Mouse (Mus musculus): Measurements from ENCODE around the gene Luzp2. TPM values are rescaled to one million over a fixed set of nuclear protein-coding genes. Genes with fewer than 3 reads are reported as not detected.
"Not testable (repeated sequence)": the region's sequence is repeated elsewhere in the genome, so short reads cannot be mapped to it uniquely, and the experiment has no call there.

The Luzp2 gene
- polyA plus RNA-seq, 1 experiment, result not detected

DNA sequence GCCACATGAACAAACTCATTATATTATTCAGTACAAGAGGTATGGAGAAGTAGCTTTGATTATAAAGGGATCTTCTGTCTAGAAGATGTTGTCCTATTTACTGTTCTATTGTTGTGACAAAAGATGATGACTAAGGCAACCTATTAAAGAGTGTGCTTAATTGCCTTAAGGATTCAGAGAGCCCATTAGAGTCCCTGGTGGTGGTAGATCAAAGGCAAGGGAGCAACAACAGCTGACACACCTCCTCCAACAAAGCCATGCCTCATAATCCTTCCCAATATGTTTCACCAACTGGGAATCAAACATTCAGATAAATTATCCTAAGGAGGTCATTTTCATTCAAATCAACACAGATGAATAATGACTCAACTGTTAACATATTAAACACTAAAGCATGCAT is 142.1 kb downstream of the Luzp2 start:
- no peaks in the 10 kb centered on the region for H3K4me1 ChIP-seq (ENCODE audit: control insufficient read depth, insufficient read depth, low read length)
- no peak overlapping the region for H3K27ac ChIP-seq (ENCODE audit: insufficient read depth, low read depth, low read length)
- TF ChIP-seq POLR2A (IDR thresholded peaks at IDR 0.05; ENCODE audit: borderline replicate concordance, low read depth, low read length) (no peak), CTCF (IDR thresholded peaks at IDR 0.05; ENCODE audit: low read depth, low read length) (no peak)
- H3K4me3 ChIP-seq (ENCODE audit: insufficient read depth, low read length), result no peak overlapping the region

DNA sequence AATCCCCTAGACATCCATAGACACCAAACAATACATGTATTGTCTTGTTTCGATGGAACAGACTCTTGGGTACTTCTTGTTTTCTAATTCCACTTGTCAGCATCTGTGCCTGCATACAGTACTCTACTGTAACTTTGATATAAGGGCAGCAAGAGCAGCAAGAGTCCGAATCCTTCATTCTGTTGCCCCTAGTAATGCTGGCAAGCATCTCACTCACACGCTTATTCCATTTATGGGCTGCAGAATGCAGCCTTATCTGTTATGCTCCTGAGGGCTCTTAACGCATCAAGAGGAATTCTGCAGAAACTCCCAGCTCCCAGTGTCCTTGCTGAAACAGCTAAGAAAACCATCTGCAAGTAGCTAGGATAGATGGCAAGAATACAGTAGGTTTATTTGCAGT is 145.3 kb downstream of the Luzp2 start:
- Histone ChIP-seq H3K4me1 (ENCODE audit: control insufficient read depth, insufficient read depth, low read length) (no peaks in the 10 kb centered on the region), H3K4me3 (ENCODE audit: insufficient read depth, low read length) (no peak overlapping the region), H3K27ac (ENCODE audit: insufficient read depth, low read depth, low read length) (no peak overlapping the region)
- TF ChIP-seq POLR2A (IDR thresholded peaks at IDR 0.05; ENCODE audit: borderline replicate concordance, low read depth, low read length), result no peak
- no peak for TF ChIP-seq CTCF (IDR thresholded peaks at IDR 0.05; ENCODE audit: low read depth, low read length)

DNA sequence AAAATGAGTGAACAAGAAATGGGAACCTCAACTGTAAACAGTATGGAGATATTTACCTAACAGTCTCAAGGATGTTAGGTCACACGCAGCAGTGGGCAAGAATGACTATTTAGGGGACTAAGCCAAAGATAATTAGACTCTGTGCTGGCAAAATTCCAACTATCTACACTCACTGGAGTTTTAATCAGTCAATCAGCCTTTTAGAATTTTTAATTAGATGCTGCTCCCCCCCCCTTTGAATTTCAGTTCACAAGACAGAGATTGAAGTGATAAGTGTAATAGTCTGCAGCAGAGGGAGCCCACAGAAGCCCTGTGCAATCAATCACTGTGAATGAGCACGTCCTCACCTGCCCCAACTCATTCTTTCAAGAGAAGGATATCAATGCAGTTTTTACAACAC is 165.1 kb downstream of the Luzp2 start:
- Histone ChIP-seq H3K27ac (ENCODE audit: insufficient read depth, low read depth, low read length) (no peak overlapping the region), H3K4me3 (ENCODE audit: insufficient read depth, low read length) (no peak overlapping the region), H3K4me1 (ENCODE audit: control insufficient read depth, insufficient read depth, low read length) (no peaks in the 10 kb centered on the region)
- no peak for TF ChIP-seq CTCF (IDR thresholded peaks at IDR 0.05; ENCODE audit: low read depth, low read length)
- no peak for TF ChIP-seq POLR2A (IDR thresholded peaks at IDR 0.05; ENCODE audit: borderline replicate concordance, low read depth, low read length)

DNA sequence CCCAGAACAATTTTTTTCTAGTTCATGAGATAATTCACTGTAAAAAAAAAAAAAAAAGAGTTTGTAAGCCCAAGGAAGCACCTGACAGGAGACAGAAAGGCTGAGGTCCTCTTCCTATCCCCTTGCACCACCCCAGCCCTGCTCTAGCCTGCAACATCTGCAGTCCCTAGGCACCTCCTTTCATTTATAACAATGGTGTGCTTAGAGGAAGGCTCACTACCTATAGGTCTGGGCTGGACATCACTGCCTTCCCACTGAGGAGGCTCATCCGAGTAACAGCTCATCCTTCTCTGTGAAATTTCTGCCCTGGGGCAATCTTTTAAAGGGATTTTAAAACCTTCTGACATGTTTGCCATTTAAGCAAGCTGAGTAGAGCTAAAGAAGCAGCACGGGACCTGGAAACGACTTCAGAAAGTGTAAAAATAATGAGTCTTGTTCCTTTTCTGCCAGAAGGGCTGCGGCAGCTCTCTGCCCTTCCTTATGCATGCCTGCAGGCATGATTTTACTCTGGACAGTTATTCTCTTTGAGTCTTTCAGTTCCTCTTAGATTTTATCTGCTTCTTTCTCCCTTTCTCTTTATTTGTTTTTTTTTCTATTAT is 174.0 kb downstream of the Luzp2 start:
- no peaks in the 10 kb centered on the region for H3K4me1 ChIP-seq (ENCODE audit: control insufficient read depth, insufficient read depth, low read length)
- no peak overlapping the region for H3K4me3 ChIP-seq (ENCODE audit: insufficient read depth, low read length)
- H3K27ac ChIP-seq (ENCODE audit: insufficient read depth, low read depth, low read length), result no peak overlapping the region
- TF ChIP-seq POLR2A (IDR thresholded peaks at IDR 0.05; ENCODE audit: borderline replicate concordance, low read depth, low read length), result no peak
- TF ChIP-seq CTCF (IDR thresholded peaks at IDR 0.05; ENCODE audit: low read depth, low read length), result no peak

DNA sequence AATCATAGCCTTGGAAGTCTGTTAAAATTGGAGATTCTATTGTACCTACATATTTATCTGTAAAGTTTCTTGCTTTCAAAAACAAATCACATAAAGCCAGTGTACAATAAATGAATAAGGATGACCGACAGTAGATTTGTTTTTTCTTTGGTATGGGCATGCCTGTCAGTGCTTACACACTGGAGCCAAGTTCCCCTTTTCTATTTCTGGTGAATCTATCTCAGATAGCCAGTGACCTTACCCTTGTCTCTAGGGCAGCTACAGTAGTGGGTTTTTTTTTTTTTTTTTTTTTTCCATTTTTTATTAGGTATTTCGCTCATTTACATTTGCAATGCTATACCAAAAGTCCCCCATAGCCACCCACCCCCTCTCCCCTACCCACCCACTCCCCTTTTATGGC is 298.6 kb downstream of the Luzp2 start:
- not testable (repeated sequence) for H3K27ac ChIP-seq (ENCODE audit: insufficient read depth, low read depth, low read length); H3K4me3 ChIP-seq (ENCODE audit: insufficient read depth, low read length); H3K4me1 ChIP-seq (ENCODE audit: control insufficient read depth, insufficient read depth, low read length)

DNA sequence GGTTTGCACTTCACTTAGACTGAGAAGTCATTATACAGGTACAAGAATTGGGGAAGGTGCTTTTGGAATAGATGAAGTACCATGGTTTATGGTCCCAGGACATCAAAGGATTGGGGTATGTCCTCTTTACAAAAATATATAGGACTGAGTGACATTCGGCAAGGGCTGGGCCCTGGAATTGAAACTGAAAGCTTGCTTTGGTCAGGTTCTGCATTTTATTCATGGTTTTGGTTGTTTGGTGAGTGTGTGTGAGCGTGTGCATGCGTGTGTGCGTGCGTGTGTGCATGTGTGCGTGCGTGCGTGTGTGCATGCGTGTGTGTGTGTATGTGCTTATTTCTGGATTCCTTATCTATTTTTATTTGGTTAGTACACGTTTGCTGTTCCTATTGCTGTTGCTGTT is 353.6 kb downstream of the Luzp2 start:
- TF ChIP-seq POLR2A (IDR thresholded peaks at IDR 0.05; ENCODE audit: borderline replicate concordance, low read depth, low read length) (no peak), CTCF (IDR thresholded peaks at IDR 0.05; ENCODE audit: low read depth, low read length) (no peak)
- Histone ChIP-seq H3K4me3 (ENCODE audit: insufficient read depth, low read length) (no peak overlapping the region), H3K27ac (ENCODE audit: insufficient read depth, low read depth, low read length) (no peak overlapping the region), H3K4me1 (ENCODE audit: control insufficient read depth, insufficient read depth, low read length) (no peaks in the 10 kb centered on the region)

DNA sequence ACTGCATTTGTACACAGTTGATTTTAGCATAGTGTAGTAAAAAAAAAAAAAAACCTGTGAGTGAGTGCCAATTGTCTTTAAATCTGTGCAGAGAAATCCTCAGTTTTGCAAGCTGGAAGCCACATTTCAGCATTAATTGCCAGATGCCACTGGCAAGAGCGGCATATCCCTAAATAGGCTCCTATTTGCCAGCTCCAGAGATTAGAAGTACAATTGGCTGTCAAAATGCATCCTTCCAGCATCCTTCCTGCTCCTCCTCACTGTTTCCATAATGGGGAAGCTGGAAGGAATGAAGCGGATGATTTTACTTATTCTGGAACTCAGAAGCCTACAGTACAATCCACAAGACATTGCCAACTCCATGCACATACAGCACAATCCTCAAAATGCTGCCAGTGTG is 354.2 kb downstream of the Luzp2 start:
- no peak overlapping the region for H3K4me3 ChIP-seq (ENCODE audit: insufficient read depth, low read length)
- no peaks in the 10 kb centered on the region for H3K4me1 ChIP-seq (ENCODE audit: control insufficient read depth, insufficient read depth, low read length)
- H3K27ac ChIP-seq (ENCODE audit: insufficient read depth, low read depth, low read length), result no peak overlapping the region
- TF ChIP-seq POLR2A (IDR thresholded peaks at IDR 0.05; ENCODE audit: borderline replicate concordance, low read depth, low read length) (no peak), CTCF (IDR thresholded peaks at IDR 0.05; ENCODE audit: low read depth, low read length) (no peak)

DNA sequence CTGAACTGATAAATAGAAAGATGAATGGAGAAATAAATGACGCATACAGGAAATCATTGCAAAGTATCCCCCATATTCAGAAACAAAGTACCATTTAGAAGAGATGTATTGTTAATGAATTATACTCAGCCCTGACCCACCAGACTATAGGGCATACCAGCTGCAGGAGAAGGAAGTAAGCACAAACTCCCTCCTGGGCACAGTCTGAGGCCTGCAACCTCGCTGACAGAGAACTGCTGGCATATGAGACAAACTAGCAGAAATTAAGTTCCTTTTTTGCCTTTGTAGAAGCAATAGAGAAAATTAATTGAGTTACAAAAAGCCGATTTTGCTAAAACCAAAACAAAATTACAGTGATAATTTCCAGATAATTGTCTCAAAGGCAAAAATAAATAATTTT is 355.4 kb downstream of the Luzp2 start:
- H3K27ac ChIP-seq (ENCODE audit: insufficient read depth, low read depth, low read length), result no peak overlapping the region
- TF ChIP-seq POLR2A (IDR thresholded peaks at IDR 0.05; ENCODE audit: borderline replicate concordance, low read depth, low read length) (no peak), CTCF (IDR thresholded peaks at IDR 0.05; ENCODE audit: low read depth, low read length) (no peak)
- H3K4me1 ChIP-seq (ENCODE audit: control insufficient read depth, insufficient read depth, low read length), result no peaks in the 10 kb centered on the region
- no peak overlapping the region for H3K4me3 ChIP-seq (ENCODE audit: insufficient read depth, low read length)

DNA sequence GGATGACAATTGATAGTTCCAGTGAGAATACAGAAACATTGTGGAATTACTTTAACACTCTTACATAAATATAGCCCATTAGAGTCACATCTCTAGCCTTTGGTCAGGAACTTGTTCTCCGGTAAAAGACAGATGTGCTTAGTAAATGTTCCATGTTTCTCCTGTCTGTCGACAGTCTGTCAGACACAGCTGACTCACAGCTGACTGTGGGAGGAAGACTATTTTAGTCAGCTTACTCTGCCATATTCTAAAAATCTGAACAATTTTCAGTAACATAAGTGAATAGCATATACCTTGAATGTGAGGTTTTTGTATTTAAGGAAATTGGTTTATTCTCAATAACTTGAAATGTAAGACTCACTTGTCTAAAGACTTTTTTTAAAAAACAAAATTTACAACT is 363.5 kb downstream of the Luzp2 start:
- no peak for TF ChIP-seq CTCF (IDR thresholded peaks at IDR 0.05; ENCODE audit: low read depth, low read length)
- Histone ChIP-seq H3K4me3 (ENCODE audit: insufficient read depth, low read length) (no peak overlapping the region), H3K27ac (ENCODE audit: insufficient read depth, low read depth, low read length) (no peak overlapping the region), H3K4me1 (ENCODE audit: control insufficient read depth, insufficient read depth, low read length) (no peaks in the 10 kb centered on the region)

DNA sequence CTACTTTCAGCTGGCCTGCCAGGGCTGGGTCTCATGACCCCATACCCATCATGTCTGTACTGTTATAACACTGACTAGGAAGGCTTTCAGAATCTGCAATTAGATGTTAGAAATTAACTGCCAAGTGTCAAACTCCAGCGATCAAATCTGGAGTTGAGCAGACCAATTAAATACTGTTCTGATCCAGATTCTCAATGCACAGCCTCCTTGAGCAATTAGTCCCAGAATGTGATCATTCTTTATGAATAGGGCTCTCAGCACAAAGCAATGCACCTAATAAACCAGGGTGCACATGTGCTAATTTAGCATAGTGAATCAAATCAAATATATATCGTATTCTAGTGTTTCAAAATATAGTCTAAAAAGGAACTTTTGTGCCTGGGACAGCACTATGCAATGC is 387.7 kb downstream of the Luzp2 start:
- no peak overlapping the region for H3K27ac ChIP-seq (ENCODE audit: insufficient read depth, low read depth, low read length)
- no peak for TF ChIP-seq CTCF (IDR thresholded peaks at IDR 0.05; ENCODE audit: low read depth, low read length)
- no peak for TF ChIP-seq POLR2A (IDR thresholded peaks at IDR 0.05; ENCODE audit: borderline replicate concordance, low read depth, low read length)

DNA sequence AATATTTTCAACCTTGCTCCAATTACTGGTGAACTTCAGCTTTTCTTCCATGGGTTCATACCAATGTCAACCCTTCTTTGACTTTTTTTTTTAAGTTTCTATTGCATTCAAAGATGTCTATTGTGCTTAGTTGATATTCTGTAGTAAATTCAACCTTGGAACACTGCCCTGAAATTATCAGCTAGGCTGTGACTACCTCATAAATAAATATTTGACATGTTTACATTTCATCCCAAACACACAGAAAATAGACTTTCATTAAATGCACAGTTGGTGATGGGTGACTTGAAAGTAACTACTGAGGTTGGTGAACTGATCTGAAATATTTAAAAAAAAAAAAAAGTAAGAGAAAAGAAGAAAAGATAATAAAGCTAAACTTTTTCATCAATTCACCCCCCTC is 394.1 kb downstream of the Luzp2 start:
- no peak for TF ChIP-seq POLR2A (IDR thresholded peaks at IDR 0.05; ENCODE audit: borderline replicate concordance, low read depth, low read length)
- H3K27ac ChIP-seq (ENCODE audit: insufficient read depth, low read depth, low read length), result no peak overlapping the region
- H3K4me3 ChIP-seq (ENCODE audit: insufficient read depth, low read length), result no peak overlapping the region
- no peaks in the 10 kb centered on the region for H3K4me1 ChIP-seq (ENCODE audit: control insufficient read depth, insufficient read depth, low read length)

More for the DNA sequence above, 387.7 kb downstream of the Luzp2 start:
- H3K4me1 ChIP-seq (ENCODE audit: control insufficient read depth, insufficient read depth, low read length), result no peaks in the 10 kb centered on the region
- no peak overlapping the region for H3K4me3 ChIP-seq (ENCODE audit: insufficient read depth, low read length)

All from bone marrow macrophage, adult 2 months (primary cell).